ENCODE assay signal across 28 mouse cellular contexts in the genomic region with DNA sequence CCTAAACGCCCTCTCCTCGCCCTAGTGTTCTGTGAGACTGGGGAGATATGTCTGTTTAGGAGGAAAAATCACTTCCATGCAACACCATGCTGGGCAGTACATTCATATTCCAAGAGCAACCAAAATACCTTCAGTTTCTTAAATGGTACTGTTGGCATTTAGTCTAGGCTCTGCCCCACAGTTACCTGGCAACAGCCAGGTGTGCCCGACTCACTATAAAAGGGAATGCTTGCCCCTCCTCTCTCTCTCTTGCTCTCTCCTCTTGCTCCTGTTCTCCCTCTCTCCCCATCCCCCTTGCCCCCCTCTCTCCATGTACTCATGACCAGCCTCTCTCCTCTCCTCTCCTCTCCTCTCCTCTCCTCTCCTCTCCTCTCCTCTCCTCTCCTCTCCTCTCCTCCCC.
DNase-seq lines count a peak whose midpoint lies in the region; ATAC-seq and TF ChIP-seq lines count a peak whose summit lies in the region.
"Had no signal": no experiment of that assay in that cellular context is flagged by ENCODE, and none has a peak within 500 bp of the region (broad histone marks: within the 10 kb centered on the region; RNA-seq: fewer than 3 reads in every experiment).

No protein-coding gene starts in this region.

- H3K4me2 ChIP-seq in lung, postnatal 0 days (replicated peaks; ENCODE audit: low read depth, low read length): no peak overlapping the region
- H3K4me2 ChIP-seq: embryonic facial prominence, embryonic 13.5 days; embryonic facial prominence, embryonic 15.5 days; forebrain, embryonic 12.5 days; forebrain, embryonic 15.5 days had no signal

- H3K4me3 ChIP-seq in lung, adult 2 months (replicated peaks; ENCODE audit: extremely low read depth, low read depth, low read length): no peak overlapping the region
- no peak overlapping the region for H3K4me3 ChIP-seq in lung, postnatal 0 days (ENCODE audit: low read depth, low read length)
- H3K4me3 ChIP-seq: embryonic facial prominence, embryonic 13.5 days; embryonic facial prominence, embryonic 15.5 days; erythroblast, embryonic 14.5 days; forebrain, embryonic 10.5 days; forebrain, embryonic 12.5 days; forebrain, embryonic 15.5 days had no signal

- H3K4me1 ChIP-seq in lung, adult 2 months (ENCODE audit: control insufficient read depth, insufficient read depth, low read length): peaks cover 7% of the 10 kb centered on the region; the same call in 1 of the 2 replicates
- no peaks in the 10 kb centered on the region for H3K4me1 ChIP-seq in lung, postnatal 0 days (ENCODE audit: insufficient read depth, low read depth, low read length)
- H3K4me1 ChIP-seq: embryonic facial prominence, embryonic 13.5 days; embryonic facial prominence, embryonic 15.5 days; forebrain, embryonic 15.5 days had no signal

- peak; percentile 46 to 71 for DNase-seq in lung, adult 18-20 months
- DNase-seq in lung, adult 2 months: no peak
- peak; percentile 42 for DNase-seq in lung, postnatal 0 days (ENCODE audit: low spot score)
- DNase-seq in lung, postnatal 14 days: no peak
- peak; percentile 21 for DNase-seq in lung, postnatal 10 days
- DNase-seq in lung, postnatal 36 days: peak; percentile 65
- no peak for DNase-seq in kidney, postnatal 25 days
- no peak for DNase-seq in kidney, postnatal 4 days
- DNase-seq: adrenal gland, adult 2 months; adrenal gland, postnatal 10 days; adrenal gland, postnatal 25 days; cerebellum, adult 11 months; cerebellum, adult 18-20 months; cerebellum, adult 8-10 months; cerebellum, adult 9-11 months; cerebellum, postnatal 14 days; cerebellum, postnatal 36 days; embryo, embryonic 11 days; forebrain, postnatal 0 days had no signal

- no peak for TF ChIP-seq CTCF in lung, adult 2 months (IDR thresholded peaks at IDR 0.05; ENCODE audit: insufficient read depth, low read length)
- no peak for TF ChIP-seq CTCF in lung, postnatal 0 days (IDR thresholded peaks at IDR 0.05)

- peak; percentile 63 for ATAC-seq in lung, postnatal 0 days
- ATAC-seq: forebrain, embryonic 15.5 days; forebrain, postnatal 0 days; Patski had no signal

- H3K36me3 ChIP-seq in lung, postnatal 0 days (ENCODE audit: insufficient read depth, low read length): no peaks in the 10 kb centered on the region
- H3K36me3 ChIP-seq: embryonic facial prominence, embryonic 13.5 days; embryonic facial prominence, embryonic 15.5 days; forebrain, embryonic 10.5 days; forebrain, embryonic 12.5 days; forebrain, embryonic 15.5 days; G1E had no signal

- TF ChIP-seq EP300 in lung, postnatal 0 days (IDR thresholded peaks at IDR 0.05): no peak

- TF ChIP-seq POLR2A in lung, adult 2 months (IDR thresholded peaks at IDR 0.05; ENCODE audit: borderline replicate concordance, extremely low read depth, low read depth, low read length): no peak

- H3K27ac ChIP-seq in lung, postnatal 0 days (ENCODE audit: low read length): no peak overlapping the region
- H3K27ac ChIP-seq: embryonic facial prominence, embryonic 13.5 days; embryonic facial prominence, embryonic 15.5 days; forebrain, embryonic 10.5 days; forebrain, embryonic 12.5 days; forebrain, embryonic 15.5 days had no signal

- H3K9me3 ChIP-seq in lung, postnatal 0 days (ENCODE audit: low read length): no peaks in the 10 kb centered on the region
- H3K9me3 ChIP-seq: embryonic facial prominence, embryonic 13.5 days; embryonic facial prominence, embryonic 15.5 days; forebrain, embryonic 10.5 days; forebrain, embryonic 12.5 days; forebrain, embryonic 15.5 days; G1E had no signal

- H3K27me3 ChIP-seq in lung, postnatal 0 days (replicated peaks; ENCODE audit: insufficient read depth, low read length): no peaks in the 10 kb centered on the region
- H3K27me3 ChIP-seq: CH12.LX; embryonic facial prominence, embryonic 13.5 days; embryonic facial prominence, embryonic 15.5 days; forebrain, embryonic 12.5 days; forebrain, embryonic 15.5 days; Patski had no signal

- H3K9ac ChIP-seq in lung, postnatal 0 days (replicated peaks; ENCODE audit: low read depth): no peak overlapping the region
- H3K9ac ChIP-seq: embryonic facial prominence, embryonic 13.5 days; embryonic facial prominence, embryonic 15.5 days; forebrain, embryonic 12.5 days; forebrain, embryonic 15.5 days; forebrain, postnatal 0 days had no signal

- WGBS in lung, adult 2 months: 77% methylated on average over 3 of the region's 3 CpGs
- WGBS in lung, postnatal 0 days: 78% methylated on average over 3 of the region's 3 CpGs

Comparison
In these comparisons a context has a peak if more than half of its experiments do, and no peak if none do; other contexts are left out.
1. DNase-seq: peak in lung, adult 18-20 months (2 of 2), lung, postnatal 0 days (single experiment), lung, postnatal 10 days (single experiment) and lung, postnatal 36 days (single experiment); none in lung, adult 2 months (single experiment), lung, postnatal 14 days (single experiment), kidney, postnatal 25 days (0 of 2) and kidney, postnatal 4 days (0 of 2).